Mouse (Mus musculus) hindbrain, postnatal 0 days (tissue): ENCODE data around the gene Asns. TPM values are rescaled to one million over a fixed set of nuclear protein-coding genes. Genes with fewer than 3 reads are reported as not detected.

Experiments used
- ATAC-seq: fragments of 200-750 bp; cut with Nextera tagmentation; 2 replicates; pipeline ENCODE4 v1.8.0; 2017; ENCODE audit warnings: mild to moderate bottlenecking, moderate TSS enrichment, moderate library complexity
- DNase-seq: peaks from one replicate; pipeline ENCODE4 v3.0.0-alpha.2; 2015; ENCODE audit warnings: low spot score
- H3K27ac ChIP-seq: fragments of 300-500 bp; sonication (generic); 2 replicates; pipeline ENCODE4 v1.5.1; 2014; ENCODE audit warnings: mild to moderate bottlenecking
- H3K27me3 ChIP-seq: fragments of 300-500 bp; sonication (generic); 2 replicates; pipeline ENCODE4 v1.6.1; 2014; ENCODE audit warnings: low read length, mixed read lengths; ENCODE audit not compliant: insufficient read depth
- H3K36me3 ChIP-seq: fragments of 300-500 bp; sonication (generic); 2 replicates; pipeline ENCODE4 v1.6.1; 2014; ENCODE audit warnings: low read length, mixed read lengths; ENCODE audit not compliant: insufficient read depth
- H3K4me1 ChIP-seq: fragments of 300-500 bp; sonication (generic); 2 replicates; pipeline ENCODE4 v1.6.1; 2014; ENCODE audit warnings: antibody characterized with exemption, low read length, mixed read lengths; ENCODE audit not compliant: insufficient read depth
- H3K4me2 ChIP-seq: fragments of 300-500 bp; sonication (generic); 2 replicates; pipeline ENCODE4 v1.6.1; 2014; ENCODE audit warnings: low read depth, mild to moderate bottlenecking, low read length, moderate library complexity, mixed read lengths
- H3K4me3 ChIP-seq: fragments of 300-500 bp; sonication (generic); 2 replicates; pipeline ENCODE4 v1.5.1; 2014; ENCODE audit warnings: low read length
- H3K9ac ChIP-seq: fragments of 300-500 bp; sonication (generic); replicated peaks from 2 replicates; pipeline ENCODE4 v1.6.1; 2014; ENCODE audit warnings: mild to moderate bottlenecking, low read length, moderate library complexity, mixed read lengths
- H3K9me3 ChIP-seq: fragments of 300-500 bp; sonication (generic); 2 replicates; pipeline ENCODE4 v1.6.1; 2016; ENCODE audit warnings: low read length, mixed read lengths
- CTCF ChIP-seq: IDR thresholded peaks from 2 replicates; pipeline ENCODE4 v1.5.1; 2016; ENCODE audit warnings: antibody characterized with exemption, control low read depth, low read depth
- WGBS: fragments of 180-500 bp; shearing (Covaris S2); extraction: QIAGEN DNeasy Blood & Tissue Kit; methylation state at CpG from one replicate; pipeline ENCODE4 v1.1.7; 2014; 5-methylcytosine and 5-hydroxymethylcytosine counted together
- polyA plus RNA-seq: library from polyadenylated mRNA; unstranded; fragments of >200 nt; fragmentation: Nextera tagmentation; extraction: Ambion mirVana; gene quantifications from 2 replicates; pipeline ENCODE4 v1.2.1, GENCODE M21; 2015
- total RNA-seq: library from RNA; depleted of rRNA; stranded (reverse); fragments of >200 nt; gene quantifications from 2 replicates; pipeline ENCODE4 v1.2.3, GENCODE M21; 2014

The Asns gene
- total and polyA plus RNA-seq, 2 experiments from 2014 or later = 82.1 to 122 TPM

DNA sequence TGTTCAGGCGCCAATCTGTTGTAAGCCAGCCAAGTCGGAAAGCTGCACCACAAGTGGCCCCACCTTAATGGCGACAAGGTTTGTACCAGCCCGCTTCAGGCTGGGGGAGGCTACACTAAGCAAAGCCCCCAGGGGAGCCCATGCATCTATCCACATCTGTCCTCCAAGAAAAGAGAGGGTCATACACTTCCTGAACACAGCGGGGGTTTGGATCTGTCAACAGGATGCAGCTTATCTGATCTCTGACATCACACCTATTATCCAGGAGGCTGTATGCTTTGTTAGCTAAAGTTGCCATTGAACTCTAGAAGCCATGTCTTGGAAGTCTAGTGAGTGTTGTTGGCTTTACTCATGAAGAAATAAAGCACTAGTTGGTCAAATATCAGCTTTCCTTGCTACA, 35.2 kb upstream of the Asns start:
- no peaks in the 10 kb centered on the region for H3K36me3 ChIP-seq
- no peak for TF ChIP-seq CTCF
- H3K27me3 ChIP-seq = no peaks in the 10 kb centered on the region
- no peak overlapping the region for H3K4me2 ChIP-seq
- WGBS = 93% methylated on average over 5 of the region's 5 CpGs
- H3K9me3 ChIP-seq = no peaks in the 10 kb centered on the region
- no peak for ATAC-seq
- no peak overlapping the region for H3K4me3 ChIP-seq
- H3K4me1 ChIP-seq = no peaks in the 10 kb centered on the region
- no peak overlapping the region for H3K27ac ChIP-seq
- no peak for DNase-seq
- no peak overlapping the region for H3K9ac ChIP-seq

DNA sequence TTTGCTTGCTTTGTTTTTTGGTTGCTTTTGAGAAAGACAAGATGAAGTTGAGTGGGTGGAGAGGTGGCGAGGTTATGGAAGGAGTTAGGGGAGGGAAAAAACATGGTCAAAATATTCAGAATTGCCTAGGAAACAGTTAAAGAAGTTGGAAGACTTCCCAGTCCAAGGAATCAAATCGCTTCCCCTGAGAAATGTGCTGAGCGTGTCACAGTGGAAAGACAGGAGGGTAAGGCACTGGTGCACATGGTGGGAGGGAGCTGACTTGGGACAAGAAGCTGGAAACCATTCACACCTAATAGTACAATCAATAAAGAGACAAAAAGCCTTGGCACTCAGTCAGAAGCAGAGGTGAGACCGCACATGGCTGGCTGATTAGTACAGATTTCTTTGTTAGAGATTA, 23.2 kb upstream of the Asns start:
- DNase-seq (no peak), ATAC-seq (no peak)
- no peak for TF ChIP-seq CTCF
- Histone ChIP-seq H3K27me3 (no peaks in the 10 kb centered on the region), H3K27ac (no peak overlapping the region), H3K4me1 (no peaks in the 10 kb centered on the region), H3K9ac (no peak overlapping the region), H3K4me3 (no peak overlapping the region), H3K4me2 (no peak overlapping the region), H3K9me3 (no peaks in the 10 kb centered on the region), H3K36me3 (no peaks in the 10 kb centered on the region)
- 36% methylated on average over 4 of the region's 4 CpGs for WGBS

DNA sequence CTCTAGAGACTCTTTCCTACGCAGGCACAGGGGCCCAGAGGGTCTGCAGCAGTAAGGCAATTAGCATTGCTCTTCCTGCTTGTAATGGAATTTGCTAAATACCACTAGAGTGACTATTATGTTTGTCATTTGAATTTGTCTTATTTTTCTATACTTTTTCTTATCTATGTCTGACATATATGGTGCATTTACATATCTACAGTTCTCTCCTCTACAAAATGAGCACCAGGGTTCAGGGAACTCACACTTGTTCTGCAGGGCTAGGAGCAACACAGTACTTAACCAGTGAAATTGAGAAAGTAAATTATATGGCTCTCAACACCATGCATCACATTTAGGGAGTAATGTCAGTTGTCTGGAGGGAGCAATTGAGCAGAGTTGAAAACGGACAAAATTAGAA, 21.2 kb upstream of the Asns start:
- H3K4me1 ChIP-seq = no peaks in the 10 kb centered on the region
- no peak overlapping the region for H3K4me3 ChIP-seq
- ATAC-seq (no peak), DNase-seq (no peak)
- H3K4me2 ChIP-seq = no peak overlapping the region
- 70% methylated on average over 2 of the region's 2 CpGs for WGBS
- no peak overlapping the region for H3K9ac ChIP-seq
- H3K9me3 ChIP-seq = no peaks in the 10 kb centered on the region
- no peaks in the 10 kb centered on the region for H3K36me3 ChIP-seq
- no peaks in the 10 kb centered on the region for H3K27me3 ChIP-seq
- H3K27ac ChIP-seq = no peak overlapping the region
- TF ChIP-seq CTCF = no peak

DNA sequence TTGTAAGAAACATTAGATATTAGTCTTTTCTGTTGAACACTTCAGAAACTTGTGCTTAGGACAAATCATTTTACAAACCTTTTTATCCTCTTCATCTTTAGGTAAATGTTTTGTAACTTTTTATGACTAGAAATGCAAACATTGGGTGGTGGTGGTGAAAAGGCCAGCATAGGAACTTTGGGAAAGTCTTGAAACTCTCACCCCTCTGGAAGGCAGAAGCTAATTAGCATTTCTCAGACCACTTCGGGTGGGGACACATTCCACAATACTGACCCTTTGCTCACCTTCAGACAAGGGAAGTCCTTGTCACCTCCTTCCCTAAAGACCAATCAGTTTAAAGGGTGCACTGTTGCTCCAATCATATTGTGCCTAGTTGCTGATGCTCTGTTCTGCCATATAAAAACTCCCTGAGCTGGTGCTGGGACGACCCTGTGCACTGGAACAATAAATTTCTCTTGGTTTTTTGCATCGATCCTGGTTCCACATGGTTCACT, 18.8 kb upstream of the Asns start:
- Histone ChIP-seq H3K4me1 (no peaks in the 10 kb centered on the region), H3K36me3 (no peaks in the 10 kb centered on the region), H3K4me2 (no peak overlapping the region), H3K27ac (no peak overlapping the region), H3K9ac (no peak overlapping the region), H3K27me3 (no peaks in the 10 kb centered on the region), H3K4me3 (no peak overlapping the region), H3K9me3 (no peaks in the 10 kb centered on the region)
- WGBS = 77% methylated on average over 3 of the region's 3 CpGs
- ATAC-seq (no peak), DNase-seq (no peak)
- no peak for TF ChIP-seq CTCF

DNA sequence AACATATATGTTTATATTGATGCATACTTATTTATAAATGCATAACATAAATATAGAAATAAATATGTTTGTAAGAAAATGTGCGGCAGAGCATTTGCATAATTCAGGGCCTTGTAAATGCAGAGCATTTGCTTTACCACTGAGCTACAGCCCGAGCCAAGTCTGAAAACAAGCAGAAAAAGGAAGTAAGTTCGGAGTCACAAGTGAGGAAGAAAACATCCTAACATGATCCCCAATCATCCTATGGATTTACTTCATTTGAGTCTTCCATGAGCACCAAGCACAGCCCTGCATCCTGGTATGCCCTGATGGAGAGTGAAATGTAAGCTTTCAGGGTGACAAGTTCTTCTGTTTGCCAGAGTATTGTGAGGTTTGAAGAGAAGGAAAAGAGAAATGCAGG, 15.2 kb upstream of the Asns start:
- Histone ChIP-seq H3K4me3 (no peak overlapping the region), H3K36me3 (no peaks in the 10 kb centered on the region), H3K4me1 (no peaks in the 10 kb centered on the region), H3K27me3 (no peaks in the 10 kb centered on the region), H3K9me3 (no peaks in the 10 kb centered on the region), H3K9ac (no peak overlapping the region), H3K27ac (no peak overlapping the region), H3K4me2 (no peak overlapping the region)
- no peak for TF ChIP-seq CTCF
- DNase-seq = no peak
- no peak for ATAC-seq
- 81% methylated on average over 3 of the region's 3 CpGs for WGBS

DNA sequence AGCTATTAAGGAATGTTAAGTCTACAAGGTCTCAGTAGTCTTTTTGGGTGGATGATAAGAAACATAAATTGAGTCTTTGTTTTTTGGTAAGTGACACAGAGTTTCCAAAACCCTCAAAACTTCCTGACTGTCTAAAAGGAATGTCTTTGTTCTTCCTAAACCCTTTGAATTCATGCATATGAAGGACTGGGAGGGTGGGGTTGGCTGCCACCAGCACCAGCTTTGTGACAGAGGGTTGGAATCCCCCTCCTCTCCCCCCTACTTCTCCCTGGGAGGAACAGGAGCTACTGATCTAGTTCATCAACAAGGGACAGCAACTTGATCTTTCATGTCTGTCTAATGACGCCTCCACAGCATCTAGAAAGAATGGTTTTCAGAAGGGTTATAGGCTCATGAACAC, 13.7 kb upstream of the Asns start:
- Histone ChIP-seq H3K27me3 (no peaks in the 10 kb centered on the region), H3K27ac (no peak overlapping the region), H3K4me2 (no peak overlapping the region), H3K36me3 (no peaks in the 10 kb centered on the region), H3K4me3 (no peak overlapping the region), H3K9me3 (no peaks in the 10 kb centered on the region), H3K9ac (no peak overlapping the region), H3K4me1 (no peaks in the 10 kb centered on the region)
- no peak for TF ChIP-seq CTCF
- DNase-seq (no peak), ATAC-seq (no peak)
- 63% methylated on average over 1 of the region's 1 CpGs for WGBS

DNA sequence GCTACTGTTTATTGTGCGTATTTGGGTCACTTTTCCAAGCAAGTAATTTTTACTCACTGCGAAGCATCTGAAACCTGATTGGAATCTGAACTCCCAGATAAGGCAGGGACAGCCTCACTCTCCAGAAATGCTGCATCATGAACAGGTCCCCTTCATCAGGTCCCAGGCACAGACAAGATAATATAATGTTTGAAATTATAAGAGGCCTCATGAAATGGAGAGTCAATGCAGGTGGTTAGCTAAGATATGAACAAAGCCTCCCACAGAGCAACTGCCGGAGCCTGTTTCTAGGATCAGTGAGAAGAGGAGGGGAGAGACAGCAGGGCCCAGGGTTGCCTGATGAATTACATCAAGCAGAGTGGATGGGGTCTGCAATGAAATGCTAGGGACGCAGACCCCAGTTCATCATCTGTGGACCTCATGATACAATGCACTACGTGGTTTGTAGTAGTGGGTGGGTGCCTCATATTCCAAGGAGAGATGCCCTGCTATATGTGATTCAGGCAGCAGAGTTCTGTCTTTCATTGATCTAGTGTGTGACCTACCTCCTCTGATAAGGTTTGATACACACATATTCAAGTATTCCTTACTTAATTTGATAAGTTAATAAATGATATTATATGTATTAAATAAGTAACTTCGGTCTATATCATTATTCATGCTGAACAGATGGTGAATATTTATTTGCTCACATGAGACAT, 5.1 kb upstream of the Asns start:
- ATAC-seq (no peak), DNase-seq (no peak)
- 79% methylated on average over 6 of the region's 6 CpGs for WGBS

More for the DNA sequence above, 5.1 kb upstream of the Asns start:
- no peak overlapping the region for H3K4me2 ChIP-seq
- H3K27me3 ChIP-seq = no peaks in the 10 kb centered on the region
- H3K4me3 ChIP-seq = no peak overlapping the region
- no peak for TF ChIP-seq CTCF
- H3K9me3 ChIP-seq = no peaks in the 10 kb centered on the region
- H3K4me1 ChIP-seq = no peaks in the 10 kb centered on the region
- no peak overlapping the region for H3K9ac ChIP-seq
- no peak overlapping the region for H3K27ac ChIP-seq
- no peaks in the 10 kb centered on the region for H3K36me3 ChIP-seq
